Mouse (Mus musculus) lung, postnatal 0 days (tissue): ENCODE results near the gene Ccdc34. TPM values are rescaled to one million over a fixed set of nuclear protein-coding genes. Genes with fewer than 3 reads are reported as not detected.

Experiments
- ATAC-seq: fragments of 200-750 bp; cut with Nextera tagmentation; 2 replicates; pipeline ENCODE4 v1.8.0; 2017; ENCODE audit warnings: moderate library complexity
- DNase-seq: peaks from one replicate; pipeline ENCODE4 v3.0.0-alpha.2; 2016; ENCODE audit warnings: low spot score
- H3K27ac ChIP-seq: fragments of 300-500 bp; sonication (generic); 2 replicates; pipeline ENCODE4 v1.5.1; 2014; ENCODE audit warnings: antibody characterized with exemption, mild to moderate bottlenecking, low read length, mixed read lengths
- H3K27me3 ChIP-seq: fragments of 300-500 bp; sonication (generic); replicated peaks from 2 replicates; pipeline ENCODE4 v1.6.1; 2014; ENCODE audit warnings: low read length, mixed read lengths; ENCODE audit not compliant: insufficient read depth
- H3K36me3 ChIP-seq: fragments of 300-500 bp; sonication (generic); 2 replicates; pipeline ENCODE4 v1.6.1; 2014; ENCODE audit warnings: low read length, mixed read lengths; ENCODE audit not compliant: insufficient read depth
- H3K4me1 ChIP-seq: fragments of 300-500 bp; sonication (generic); 2 replicates; pipeline ENCODE4 v1.6.1; 2014; ENCODE audit warnings: antibody characterized with exemption, low read depth, low read length, mixed read lengths; ENCODE audit not compliant: insufficient read depth
- H3K4me2 ChIP-seq: fragments of 300-500 bp; sonication (generic); replicated peaks from 2 replicates; pipeline ENCODE4 v1.6.1; 2014; ENCODE audit warnings: low read depth, mild to moderate bottlenecking, low read length, moderate library complexity, mixed read lengths
- H3K4me3 ChIP-seq: fragments of 300-500 bp; sonication (generic); 2 replicates; pipeline ENCODE4 v1.5.1; 2014; ENCODE audit warnings: low read depth, low read length
- H3K9ac ChIP-seq: fragments of 300-500 bp; sonication (generic); replicated peaks from 2 replicates; pipeline ENCODE4 v1.6.1; 2014; ENCODE audit warnings: low read depth, mild to moderate bottlenecking
- H3K9me3 ChIP-seq: fragments of 300-500 bp; sonication (generic); 2 replicates; pipeline ENCODE4 v1.6.1; 2016; ENCODE audit warnings: low read length, mixed read lengths
- CTCF ChIP-seq: IDR thresholded peaks from 2 replicates; pipeline ENCODE4 v1.5.1; 2016; ENCODE audit warnings: antibody characterized with exemption, mild to moderate bottlenecking
- EP300 ChIP-seq: IDR thresholded peaks from 2 replicates; pipeline ENCODE4 v1.6.1; 2016; ENCODE audit warnings: antibody characterized with exemption, mild to moderate bottlenecking, control low read depth
- whole genome bisulfite sequencing: fragments of 180-500 bp; shearing (Covaris S2); extraction: QIAGEN DNeasy Blood & Tissue Kit; methylation state at CpG from one replicate; pipeline ENCODE4 v1.1.7; 2014; 5-methylcytosine and 5-hydroxymethylcytosine counted together
- polyA plus RNA-seq: library from polyadenylated mRNA; unstranded; fragments of >200 nt; fragmentation: Nextera tagmentation; extraction: Ambion mirVana; gene quantifications from 2 replicates; pipeline ENCODE4 v1.2.1, GENCODE M21; 2015

Ccdc34 gene
- polyA plus RNA-seq, 1 experiment from 2014 or later, result 10.4 TPM

DNA sequence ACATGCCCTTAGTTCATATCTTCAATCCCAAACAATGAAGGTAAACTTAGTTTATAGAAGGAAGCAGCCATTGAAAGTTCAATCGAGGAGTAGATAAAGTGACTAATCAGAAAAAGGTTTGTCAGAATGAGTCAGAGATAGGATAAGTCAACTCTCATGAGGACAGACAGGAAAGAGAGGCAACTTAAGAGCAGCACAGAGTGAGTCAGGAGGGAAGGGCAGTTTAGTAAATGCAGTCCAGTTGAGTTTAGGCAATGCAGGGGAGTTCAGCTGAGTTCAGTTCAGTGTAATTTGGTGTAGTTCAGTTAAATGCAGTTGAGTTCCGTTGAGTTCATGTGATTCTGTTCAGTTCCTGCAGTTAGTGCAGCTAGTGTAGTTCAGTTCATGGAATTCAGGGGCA is 138.7 kb downstream of the Ccdc34 start:
- Histone ChIP-seq H3K4me2 (no peak overlapping the region), H3K4me3 (no peak overlapping the region)
- no peak for ATAC-seq

DNA sequence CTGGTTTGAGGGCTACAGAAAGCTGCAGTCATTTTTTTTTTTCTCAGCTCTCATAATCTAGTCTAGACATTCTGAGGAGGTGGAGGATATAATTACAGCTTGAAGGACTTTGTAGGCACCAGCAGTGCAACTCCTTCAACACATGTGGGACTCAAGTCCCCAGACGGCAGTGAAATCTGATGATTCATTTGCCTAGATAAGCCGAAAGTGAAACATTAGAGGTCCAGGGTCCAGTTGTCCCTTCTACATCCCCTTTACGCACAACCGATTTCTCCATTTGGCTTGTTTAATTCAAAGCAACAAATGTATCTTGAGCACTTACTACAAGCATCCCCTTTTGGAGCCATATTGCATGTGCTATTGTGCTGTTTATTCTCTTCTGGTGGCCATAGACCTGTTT is 147.4 kb downstream of the Ccdc34 start:
- Histone ChIP-seq H3K9me3 (no peaks in the 10 kb centered on the region), H3K9ac (no peak overlapping the region), H3K4me1 (no peaks in the 10 kb centered on the region), H3K4me3 (no peak overlapping the region), H3K36me3 (no peaks in the 10 kb centered on the region), H3K4me2 (no peak overlapping the region), H3K27me3 (no peaks in the 10 kb centered on the region), H3K27ac (no peak overlapping the region)
- ATAC-seq (no peak), DNase-seq (no peak)
- WGBS, result 71% methylated on average over 4 of the region's 4 CpGs
- no peak for TF ChIP-seq EP300
- TF ChIP-seq CTCF, result no peak

More for the DNA sequence above, 138.7 kb downstream of the Ccdc34 start:
- no peaks in the 10 kb centered on the region for H3K27me3 ChIP-seq
- 70% methylated on average over 2 of the region's 2 CpGs for WGBS
- no peaks in the 10 kb centered on the region for H3K9me3 ChIP-seq
- no peak for TF ChIP-seq CTCF
- no peak for TF ChIP-seq EP300
- no peaks in the 10 kb centered on the region for H3K4me1 ChIP-seq
- no peak overlapping the region for H3K9ac ChIP-seq
- DNase-seq, result no peak
- no peaks in the 10 kb centered on the region for H3K36me3 ChIP-seq
- no peak overlapping the region for H3K27ac ChIP-seq

DNA sequence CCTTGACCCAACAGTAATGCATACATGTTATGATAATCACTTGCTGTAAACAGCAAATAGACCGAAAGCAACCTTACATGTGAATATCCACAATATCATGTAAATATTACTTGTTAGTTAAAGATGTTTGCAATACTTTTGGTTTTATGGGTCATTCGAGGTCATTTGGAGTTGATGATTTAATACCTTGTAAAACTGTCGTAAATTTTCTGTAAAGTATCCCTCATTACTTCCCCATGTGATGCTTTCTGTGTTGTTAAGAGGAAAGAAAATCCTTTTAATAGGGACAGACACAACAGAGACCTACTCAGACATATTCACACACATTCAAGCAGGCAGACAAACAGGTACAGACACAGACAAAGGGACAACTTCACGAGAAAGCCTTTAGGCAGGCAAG is 150.1 kb downstream of the Ccdc34 start:
- Histone ChIP-seq H3K4me1 (no peaks in the 10 kb centered on the region), H3K9ac (no peak overlapping the region), H3K27ac (no peak overlapping the region), H3K27me3 (no peaks in the 10 kb centered on the region), H3K9me3 (no peaks in the 10 kb centered on the region), H3K4me3 (no peak overlapping the region), H3K36me3 (no peaks in the 10 kb centered on the region), H3K4me2 (no peak overlapping the region)
- TF ChIP-seq EP300 (no peak), CTCF (no peak)
- WGBS, result 67% methylated on average over 4 of the region's 4 CpGs
- ATAC-seq (no peak), DNase-seq (no peak)

DNA sequence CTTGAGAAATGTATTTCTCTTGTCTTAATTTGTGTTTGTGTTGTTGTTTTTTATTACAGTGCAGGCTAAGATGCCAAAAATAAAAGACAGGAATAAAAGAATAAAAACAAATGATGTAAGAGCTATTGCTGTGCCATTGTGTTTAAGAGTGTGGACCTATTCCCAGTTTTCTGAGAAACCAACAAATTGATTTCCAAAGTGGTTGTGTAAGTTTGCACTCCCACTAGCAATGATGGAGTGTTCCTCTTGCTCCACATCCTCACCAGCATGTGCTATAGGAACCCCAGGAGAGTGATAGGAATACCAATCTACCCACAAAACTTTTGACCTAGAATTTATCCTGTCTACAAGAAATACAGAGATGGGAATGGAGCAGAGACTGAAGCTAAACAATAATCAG is 150.7 kb downstream of the Ccdc34 start:
- Histone ChIP-seq H3K9ac (no peak overlapping the region), H3K36me3 (no peaks in the 10 kb centered on the region), H3K27me3 (no peaks in the 10 kb centered on the region), H3K27ac (no peak overlapping the region), H3K4me3 (no peak overlapping the region), H3K9me3 (no peaks in the 10 kb centered on the region), H3K4me1 (no peaks in the 10 kb centered on the region), H3K4me2 (no peak overlapping the region)
- ATAC-seq, result no peak
- TF ChIP-seq CTCF (no peak), EP300 (no peak)
- no peak for DNase-seq

DNA sequence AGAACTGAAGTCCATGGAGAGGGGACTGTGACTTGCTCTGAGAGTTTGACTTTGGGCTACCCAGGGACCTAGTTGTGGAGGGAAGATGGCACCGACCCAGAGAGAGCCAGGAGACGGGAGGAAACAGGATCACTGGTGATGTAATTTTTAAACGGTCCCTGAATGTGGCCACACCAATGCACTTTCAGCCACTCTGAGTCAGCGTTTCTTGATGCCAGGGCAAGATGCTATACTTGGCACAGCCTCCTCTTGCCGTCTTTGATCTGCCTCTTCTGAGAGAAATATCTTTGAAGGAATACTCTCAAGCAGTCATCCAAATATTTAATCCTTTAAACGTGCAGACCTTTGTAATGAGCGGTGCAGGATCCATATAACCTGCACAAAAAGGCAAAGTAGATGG is 154.8 kb downstream of the Ccdc34 start:
- Histone ChIP-seq H3K4me3 (no peak overlapping the region), H3K27me3 (no peaks in the 10 kb centered on the region), H3K4me2 (no peak overlapping the region), H3K9me3 (no peaks in the 10 kb centered on the region), H3K27ac (no peak overlapping the region), H3K4me1 (no peaks in the 10 kb centered on the region), H3K9ac (no peak overlapping the region), H3K36me3 (no peaks in the 10 kb centered on the region)
- no peak for ATAC-seq
- TF ChIP-seq EP300, result no peak
- TF ChIP-seq CTCF, result no peak
- no peak for DNase-seq
- 61% methylated on average over 7 of the region's 7 CpGs for WGBS

DNA sequence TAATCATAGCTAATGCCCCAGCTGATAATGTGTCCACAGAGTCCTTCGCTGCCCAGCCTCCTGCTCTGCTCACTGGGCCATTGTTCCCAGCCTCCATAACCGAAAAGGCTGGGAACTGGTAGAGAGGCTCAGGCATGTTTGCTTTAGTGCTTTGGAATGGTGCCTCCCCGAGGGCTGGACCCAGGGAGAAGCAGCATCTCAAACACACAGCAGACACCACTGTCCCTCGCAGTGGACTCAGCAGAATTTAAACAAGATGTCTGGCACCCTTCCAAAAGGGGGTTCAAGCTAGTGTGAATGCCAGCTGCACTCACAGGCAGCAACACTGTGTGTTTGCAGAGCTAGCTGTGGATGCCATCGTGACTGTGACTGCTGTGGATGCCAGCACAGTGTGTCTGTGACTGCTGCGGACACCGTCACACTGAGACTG is 156.2 kb downstream of the Ccdc34 start:
- 0 out of 2 replicates have a peak, but pooled peaks have one; percentile 9 for ATAC-seq
- Histone ChIP-seq H3K27me3 (no peaks in the 10 kb centered on the region), H3K27ac (no peak overlapping the region), H3K36me3 (no peaks in the 10 kb centered on the region), H3K4me2 (no peak overlapping the region), H3K9ac (no peak overlapping the region), H3K4me3 (no peak overlapping the region), H3K4me1 (no peaks in the 10 kb centered on the region), H3K9me3 (no peaks in the 10 kb centered on the region)
- TF ChIP-seq EP300 (no peak), CTCF (no peak)
- DNase-seq, result peak; percentile 7
- 35% methylated on average over 7 of the region's 7 CpGs for WGBS
